Mouse (Mus musculus) neural tube, embryonic 15.5 days (tissue): Measurements from ENCODE around the gene Bcam. TPM values are rescaled to one million over a fixed set of nuclear protein-coding genes. Genes with fewer than 3 reads are reported as not detected.

ENCODE experiments used
- ATAC-seq: fragments of 200-750 bp; cut with Nextera tagmentation; 2 replicates; pipeline ENCODE4 v1.8.0; 2017; ENCODE audit warnings: mild to moderate bottlenecking, moderate TSS enrichment, moderate library complexity; ENCODE audit not compliant: low FRiP score
- H3K27ac ChIP-seq: fragments of 300-500 bp; sonication (generic); replicated peaks from 2 replicates; pipeline ENCODE4 v1.5.1; 2015; ENCODE audit warnings: mild to moderate bottlenecking, inconsistent platforms
- H3K27me3 ChIP-seq: fragments of 300-500 bp; sonication (generic); replicated peaks from 2 replicates; pipeline ENCODE4 v1.6.1; 2015; ENCODE audit warnings: inconsistent platforms
- H3K36me3 ChIP-seq: fragments of 300-500 bp; sonication (generic); 2 replicates; pipeline ENCODE4 v1.6.1; 2015; ENCODE audit warnings: inconsistent platforms
- H3K4me1 ChIP-seq: fragments of 300-500 bp; sonication (generic); 2 replicates; pipeline ENCODE4 v1.6.1; 2015; ENCODE audit warnings: inconsistent platforms
- H3K4me2 ChIP-seq: fragments of 300-500 bp; sonication (generic); 2 replicates; pipeline ENCODE4 v1.6.1; 2015; ENCODE audit warnings: inconsistent platforms, mild to moderate bottlenecking, moderate library complexity
- H3K4me3 ChIP-seq: fragments of 300-500 bp; sonication (generic); replicated peaks from 2 replicates; pipeline ENCODE4 v1.5.1; 2015; ENCODE audit warnings: mild to moderate bottlenecking, inconsistent platforms
- H3K9ac ChIP-seq: fragments of 300-500 bp; sonication (generic); replicated peaks from 2 replicates; pipeline ENCODE4 v1.6.1; 2015; ENCODE audit warnings: mild to moderate bottlenecking, inconsistent platforms
- H3K9me3 ChIP-seq: fragments of 300-500 bp; sonication (generic); replicated peaks from 2 replicates; pipeline ENCODE4 v1.6.1; 2016; ENCODE audit warnings: inconsistent platforms
- WGBS: fragments of 180-500 bp; shearing (Covaris S2); methylation state at CpG from one replicate; pipeline ENCODE4 v1.1.7; 2015; ENCODE audit warnings: mixed read lengths; 5-methylcytosine and 5-hydroxymethylcytosine counted together
- polyA plus RNA-seq: library from polyadenylated mRNA; unstranded; fragments of >200 nt; fragmentation: Nextera tagmentation; extraction: Ambion mirVana; gene quantifications from 2 replicates; pipeline ENCODE4 v1.2.1, GENCODE M21; 2015

Gene Bcam
- 26.3 and 37.0 TPM in 2 replicates for polyA plus RNA-seq

- Histone ChIP-seq H3K36me3 (no peaks in the 10 kb centered on the region), H3K9ac (peak within 1 kb of the TSS; percentile 41), H3K4me2 (peak within 1 kb of the TSS; percentile 82), H3K4me3 (peak within 1 kb of the TSS; percentile 41), H3K4me1 (peaks cover 26% of the 10 kb centered on the region), H3K27me3 (peaks cover 40% of the 10 kb centered on the region), H3K9me3 (no peaks in the 10 kb centered on the region), H3K27ac (no peak within 1 kb of the TSS)
- peak; percentile 43 for ATAC-seq
- WGBS = 5% methylated on average over 9 of the region's 9 CpGs
These were observed at the start of gene Bcam for GRCm38 (mm10) chr7:19770984-19771391. Gene Bcam, minus strand, starts transcription at chr7:19771016.

- WGBS = 90% methylated on average over 7 of the region's 7 CpGs
- Histone ChIP-seq H3K9me3 (no peaks in the 10 kb centered on the region), H3K27me3 (peaks cover 62% of the 10 kb centered on the region), H3K9ac (no peak overlapping the region), H3K4me1 (peaks cover 31% of the 10 kb centered on the region), H3K4me2 (no peak overlapping the region), H3K27ac (no peak overlapping the region), H3K4me3 (no peak overlapping the region), H3K36me3 (no peaks in the 10 kb centered on the region)
- ATAC-seq = no peak
These were observed 48.1 kb upstream of the Bcam start for GRCm38 (mm10) chr7:19818875-19819274.

- Histone ChIP-seq H3K4me3 (no peak overlapping the region), H3K36me3 (no peaks in the 10 kb centered on the region), H3K4me2 (no peak overlapping the region), H3K27ac (no peak overlapping the region), H3K9me3 (no peaks in the 10 kb centered on the region), H3K27me3 (peaks cover 62% of the 10 kb centered on the region), H3K9ac (no peak overlapping the region), H3K4me1 (peaks cover 29% of the 10 kb centered on the region)
- no peak for ATAC-seq
- WGBS = 72% methylated on average over 5 of the region's 5 CpGs
These were observed 47.6 kb upstream of the Bcam start for GRCm38 (mm10) chr7:19818440-19818839.

DNA sequence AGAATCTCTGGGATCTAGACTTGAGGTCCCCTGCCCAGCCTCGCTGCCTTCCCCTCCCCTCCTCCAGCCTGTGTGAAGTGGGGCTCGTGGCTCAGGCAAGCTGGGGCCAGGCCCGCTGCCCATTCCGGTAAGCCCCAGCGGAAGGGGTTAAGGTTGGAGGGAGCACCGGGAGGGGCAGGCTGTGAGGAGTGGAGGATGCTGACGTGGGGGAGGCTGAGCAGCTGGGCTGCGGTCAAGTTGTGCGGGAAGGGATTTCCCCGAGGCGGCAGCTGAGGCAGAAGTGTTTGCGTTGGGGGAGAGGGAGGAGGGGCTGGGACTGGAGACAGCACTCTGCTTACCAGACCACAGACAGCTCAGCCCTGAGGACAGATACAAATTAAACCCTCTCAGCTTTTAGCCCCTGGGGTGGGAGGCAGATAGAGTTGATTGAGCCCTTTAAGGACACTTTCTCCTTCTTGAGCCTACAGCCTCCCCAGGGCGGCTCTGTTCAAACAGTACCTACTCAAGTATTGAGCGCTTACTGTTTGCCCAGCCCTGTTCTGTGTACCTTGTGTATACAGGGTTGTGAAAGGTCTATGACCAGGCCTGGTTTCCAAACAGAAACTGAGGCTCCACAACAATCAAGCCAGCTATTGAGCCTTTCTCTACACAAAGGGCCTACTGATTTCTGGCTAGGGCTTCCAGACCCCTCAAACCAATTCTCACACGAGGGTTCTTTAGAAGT lies 46.7 kb upstream of the Bcam start:
- H3K9ac ChIP-seq = no peak overlapping the region
- peak overlapping the region; percentile 74 for H3K4me2 ChIP-seq
- no peak overlapping the region for H3K27ac ChIP-seq
- H3K27me3 ChIP-seq = peaks cover 62% of the 10 kb centered on the region
- no peaks in the 10 kb centered on the region for H3K9me3 ChIP-seq
- 8% methylated on average over 15 of the region's 15 CpGs for WGBS
- H3K4me1 ChIP-seq = peaks cover 27% of the 10 kb centered on the region
- H3K4me3 ChIP-seq = no peak overlapping the region; the same call in 1 of the 2 replicates
- no peak for ATAC-seq
- H3K36me3 ChIP-seq = no peaks in the 10 kb centered on the region

DNA sequence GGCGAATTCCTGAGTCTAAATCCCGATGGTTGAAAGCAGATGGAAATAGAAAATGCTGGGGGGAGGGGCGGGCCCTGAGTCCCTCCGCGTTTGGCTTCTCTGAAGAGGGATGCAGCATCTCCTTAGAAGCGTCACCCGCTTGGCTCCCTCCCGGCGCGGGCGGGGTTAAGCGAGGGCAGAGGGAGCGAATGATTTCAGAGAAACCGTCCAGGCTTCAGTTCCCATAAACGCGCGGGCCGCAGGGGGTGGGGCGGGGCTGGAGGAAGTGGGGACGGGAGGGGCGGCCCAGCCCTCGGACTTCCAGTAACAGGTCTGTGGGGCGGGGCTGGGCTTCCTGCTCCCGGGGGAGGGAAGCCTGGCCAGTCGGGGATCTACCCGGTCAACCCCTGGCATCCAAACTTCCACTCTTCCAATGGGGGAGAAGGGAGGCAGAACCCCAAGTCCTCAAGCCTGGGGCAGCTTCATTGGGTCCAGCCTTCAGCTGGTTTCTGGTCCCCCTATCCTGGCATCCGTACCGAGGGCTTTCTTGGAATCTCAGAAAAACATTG lies 45.5 kb upstream of the Bcam start:
- H3K4me3 ChIP-seq = peak overlapping the region; percentile 43
- H3K4me2 ChIP-seq = peak overlapping the region; percentile 74
- under 1% methylated on average over 28 of the region's 28 CpGs for WGBS
- H3K4me1 ChIP-seq = peaks cover 24% of the 10 kb centered on the region
- H3K27me3 ChIP-seq = peaks cover 62% of the 10 kb centered on the region
- peak; percentile 68 for ATAC-seq
- no peaks in the 10 kb centered on the region for H3K36me3 ChIP-seq
- no peaks in the 10 kb centered on the region for H3K9me3 ChIP-seq
- H3K9ac ChIP-seq = peak overlapping the region; percentile 50
- no peak overlapping the region for H3K27ac ChIP-seq

DNA sequence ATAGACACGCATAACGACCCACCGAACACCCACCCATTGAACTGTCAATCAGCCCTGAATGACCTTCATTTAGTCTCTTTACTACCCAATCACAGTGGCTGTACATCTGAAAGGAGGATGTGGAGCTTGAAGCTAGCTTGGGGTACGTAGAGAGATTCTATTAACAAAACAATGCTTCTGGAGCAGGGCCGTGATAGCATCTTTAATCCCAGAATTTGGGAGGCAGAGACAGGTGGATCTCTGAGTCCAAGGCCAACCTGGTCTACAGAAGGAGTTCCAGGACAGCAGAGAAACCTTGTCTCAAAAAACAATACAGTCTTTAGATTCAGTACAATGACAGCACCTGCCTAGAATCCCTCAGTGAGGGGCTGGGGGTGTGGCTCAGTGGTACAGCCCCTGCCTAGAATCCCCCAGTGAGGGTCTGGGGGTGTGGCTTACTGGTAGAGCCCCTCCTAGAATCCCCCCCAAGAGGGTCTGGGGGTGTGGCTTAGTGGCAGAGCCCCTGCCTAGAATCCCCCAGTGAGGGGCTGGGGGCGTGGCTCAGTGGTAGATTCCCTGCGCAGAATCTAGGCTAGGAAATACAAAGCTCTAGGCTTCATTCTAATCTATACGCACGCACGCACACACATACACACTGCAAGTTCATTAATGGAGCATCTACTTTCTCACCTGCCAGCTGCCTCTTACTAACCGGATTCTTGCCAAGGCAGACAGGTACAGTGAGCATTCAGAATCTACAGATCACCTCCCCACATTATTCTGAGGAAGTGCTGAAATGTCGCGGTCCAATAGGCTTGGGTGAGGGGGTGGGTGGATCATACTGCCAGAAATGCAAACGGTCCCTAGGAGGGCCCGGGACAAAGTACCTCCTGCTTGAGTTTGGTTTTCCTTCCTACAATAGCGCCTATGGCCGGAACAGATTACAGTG lies 44.7 kb upstream of the Bcam start:
- H3K4me2 ChIP-seq = peak overlapping the region; percentile 74
- peaks cover 64% of the 10 kb centered on the region for H3K27me3 ChIP-seq
- H3K27ac ChIP-seq = no peak overlapping the region
- H3K36me3 ChIP-seq = no peaks in the 10 kb centered on the region
- peak; percentile 35; the same call in 1 of the 2 replicates for ATAC-seq
- no peaks in the 10 kb centered on the region for H3K9me3 ChIP-seq
- H3K4me3 ChIP-seq = peak overlapping the region; percentile 43
- WGBS = 25% methylated on average over 17 of the region's 17 CpGs
- H3K4me1 ChIP-seq = peaks cover 30% of the 10 kb centered on the region
- peak overlapping the region; percentile 50 for H3K9ac ChIP-seq

DNA sequence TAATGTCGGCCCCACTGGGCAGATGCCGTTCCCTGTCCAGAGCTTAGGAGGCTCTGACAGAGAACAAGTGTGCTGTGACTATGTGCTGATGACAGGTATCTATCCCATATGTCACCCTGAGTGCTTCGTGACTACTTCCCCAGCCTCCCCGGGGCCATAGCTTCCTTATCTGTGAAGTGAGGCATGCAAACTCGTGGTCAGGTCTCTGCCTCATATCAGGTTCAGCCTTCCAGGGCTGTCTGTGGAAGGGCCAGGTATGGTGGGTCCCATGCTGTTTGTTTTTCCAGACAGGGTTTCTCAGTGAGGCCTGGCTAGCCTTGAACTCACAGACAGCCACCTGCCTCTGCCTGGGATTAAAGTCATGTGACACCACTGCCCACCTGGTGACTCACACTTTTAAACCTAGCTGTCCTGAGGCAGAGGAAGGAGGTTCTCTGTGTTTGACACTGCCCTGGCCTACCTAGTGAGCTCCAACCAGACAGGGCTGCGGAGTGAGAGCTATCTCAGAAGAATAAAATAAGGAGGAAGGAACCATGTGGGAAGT lies 42.8 kb upstream of the Bcam start:
- Histone ChIP-seq H3K36me3 (no peaks in the 10 kb centered on the region), H3K9me3 (no peaks in the 10 kb centered on the region), H3K27me3 (peaks cover 76% of the 10 kb centered on the region), H3K4me1 (peaks cover 39% of the 10 kb centered on the region), H3K27ac (no peak overlapping the region), H3K4me3 (no peak overlapping the region), H3K4me2 (no peak overlapping the region), H3K9ac (no peak overlapping the region)
- ATAC-seq = no peak
- WGBS = 80% methylated on average over 6 of the region's 6 CpGs

- Histone ChIP-seq H3K9ac (no peak overlapping the region), H3K4me3 (no peak overlapping the region), H3K4me2 (no peak overlapping the region), H3K36me3 (no peaks in the 10 kb centered on the region), H3K27ac (no peak overlapping the region), H3K9me3 (no peaks in the 10 kb centered on the region), H3K4me1 (peaks cover 39% of the 10 kb centered on the region), H3K27me3 (peaks cover 77% of the 10 kb centered on the region)
- ATAC-seq = no peak
- 83% methylated on average over 4 of the region's 4 CpGs for WGBS
These were observed 42.3 kb upstream of the Bcam start for GRCm38 (mm10) chr7:19813161-19813560.

GRCm38 (mm10) chr7:19811114-19811513 lies 40.3 kb upstream of the Bcam start:
- 6% methylated on average over 22 of the region's 22 CpGs for WGBS
- Histone ChIP-seq H3K36me3 (no peaks in the 10 kb centered on the region), H3K9me3 (no peaks in the 10 kb centered on the region), H3K27ac (no peak overlapping the region), H3K4me1 (peaks cover 24% of the 10 kb centered on the region), H3K27me3 (peaks cover 58% of the 10 kb centered on the region), H3K9ac (peak overlapping the region; percentile 37; the same call in 1 of the 2 replicates), H3K4me2 (peak overlapping the region; percentile 57), H3K4me3 (peak overlapping the region; percentile 25)
- ATAC-seq = peak; percentile 53

DNA sequence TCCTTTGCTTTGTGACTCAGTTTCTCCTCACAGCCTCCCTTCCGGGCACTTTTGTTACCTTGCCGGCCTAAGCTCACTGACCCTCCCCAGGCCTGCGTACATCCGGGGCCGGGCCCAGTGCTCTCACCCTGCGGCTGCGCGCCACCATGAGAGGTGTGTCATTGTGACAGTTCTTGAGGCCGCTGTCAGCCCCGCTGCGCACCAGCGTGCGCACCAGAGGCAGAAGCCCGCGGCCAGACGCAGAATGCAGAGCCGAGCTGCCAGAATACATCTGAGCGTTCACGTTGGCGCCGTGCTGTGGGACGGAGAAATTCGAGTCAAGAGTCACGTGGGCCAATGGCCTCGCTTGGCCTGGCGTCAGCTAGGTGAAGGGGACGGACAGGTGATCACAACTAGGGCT lies 38.6 kb upstream of the Bcam start:
- Histone ChIP-seq H3K36me3 (no peaks in the 10 kb centered on the region), H3K9ac (peak overlapping the region; percentile 27; the same call in 1 of the 2 replicates), H3K27me3 (peaks cover 58% of the 10 kb centered on the region), H3K4me2 (peak overlapping the region; percentile 51), H3K27ac (no peak overlapping the region), H3K4me1 (peaks cover 17% of the 10 kb centered on the region), H3K4me3 (peak overlapping the region; percentile 30), H3K9me3 (no peaks in the 10 kb centered on the region)
- WGBS = 5% methylated on average over 27 of the region's 27 CpGs
- peak; percentile 74 for ATAC-seq

DNA sequence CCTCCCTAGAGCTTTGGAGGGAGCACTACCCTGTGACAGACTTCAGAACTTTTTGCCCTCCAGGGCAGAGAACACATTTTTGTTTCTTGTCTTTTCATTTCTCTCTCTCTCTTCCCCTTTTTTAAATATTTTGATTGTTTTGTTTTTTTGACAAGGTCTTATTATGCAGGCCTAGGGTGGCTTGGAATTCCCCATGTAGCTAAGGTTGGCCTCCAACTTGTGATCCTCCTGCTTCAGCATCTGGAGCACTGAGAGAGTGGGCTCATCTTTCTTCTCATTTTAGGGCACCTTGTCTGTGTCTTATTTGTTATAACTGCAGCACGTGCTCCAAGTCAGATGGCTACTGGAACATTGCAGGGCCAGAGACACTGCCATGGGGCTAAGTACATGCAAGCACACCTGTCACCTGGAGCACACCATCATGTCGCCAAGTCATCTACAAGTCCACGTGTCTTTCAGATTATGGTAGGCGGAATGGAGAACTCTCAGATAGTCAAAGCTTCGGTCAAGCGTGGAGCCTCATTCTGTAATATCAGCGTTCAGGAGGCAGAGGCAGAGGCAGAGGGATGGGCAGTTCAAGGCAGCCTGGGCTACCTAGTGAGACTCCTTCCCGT lies 35.6 kb upstream of the Bcam start:
- peaks cover 38% of the 10 kb centered on the region for H3K27me3 ChIP-seq
- H3K4me1 ChIP-seq = peaks cover 17% of the 10 kb centered on the region
- no peak overlapping the region for H3K4me3 ChIP-seq
- WGBS = 84% methylated on average over 8 of the region's 8 CpGs
- no peak overlapping the region for H3K27ac ChIP-seq
- H3K9me3 ChIP-seq = no peaks in the 10 kb centered on the region
- no peak for ATAC-seq
- no peak overlapping the region for H3K9ac ChIP-seq
- H3K36me3 ChIP-seq = no peaks in the 10 kb centered on the region
- H3K4me2 ChIP-seq = no peak overlapping the region
